Mouse (Mus musculus): ENCODE results near the gene Uggt1.
A peak's percentile ranks its signal among the peaks of the same experiment; 100 is the strongest.

Uggt1 gene

DNA sequence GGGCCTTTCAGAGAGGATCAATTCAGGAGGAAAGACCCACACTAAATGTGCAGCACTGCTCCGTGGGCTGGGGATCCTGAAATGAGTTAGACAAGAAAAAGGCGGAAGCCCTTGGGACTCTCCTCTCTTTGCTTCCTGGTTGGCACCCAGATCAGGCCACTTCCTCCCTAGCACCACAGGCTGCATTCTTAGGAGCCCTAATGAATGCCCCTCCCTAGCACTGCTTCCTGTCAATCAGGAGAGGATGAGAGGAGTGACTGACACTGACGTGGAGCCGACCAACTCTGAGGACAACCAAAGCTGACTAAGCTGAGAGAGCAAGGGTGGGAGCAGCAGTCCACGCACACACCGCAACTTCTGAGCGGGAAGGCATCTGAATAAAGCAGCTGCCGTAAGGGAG, 81.8 kb downstream of the Uggt1 start:
- DNase-seq, result no peak

- no peak for DNase-seq
Observed at GRCm38 (mm10) chr1:36161208-36161607, 83.3 kb downstream of the Uggt1 start.

DNA sequence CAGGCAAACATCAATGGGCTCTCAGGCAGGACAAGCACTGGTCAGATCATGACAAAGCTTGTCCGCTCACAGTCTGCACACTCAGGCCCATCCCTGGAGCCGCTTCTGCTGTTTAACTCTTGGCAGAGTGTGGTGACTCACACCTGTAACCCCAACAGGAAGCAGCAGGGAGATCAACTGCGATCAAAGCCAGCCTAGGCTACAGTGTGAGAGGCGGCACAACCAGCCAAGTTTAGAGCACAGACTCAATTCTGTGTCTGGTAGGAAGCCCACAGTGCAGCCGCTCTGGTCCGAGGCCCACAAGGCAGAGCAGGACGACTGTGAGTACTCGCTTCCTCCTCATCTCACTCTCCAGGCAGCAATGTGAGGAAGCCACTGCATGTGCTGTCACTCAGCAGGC, 84.3 kb downstream of the Uggt1 start:
- DNase-seq, result no peak

GRCm38 (mm10) chr1:36149411-36149810, 95.1 kb downstream of the Uggt1 start:
- peak; percentile 41 to 75 for DNase-seq

DNA sequence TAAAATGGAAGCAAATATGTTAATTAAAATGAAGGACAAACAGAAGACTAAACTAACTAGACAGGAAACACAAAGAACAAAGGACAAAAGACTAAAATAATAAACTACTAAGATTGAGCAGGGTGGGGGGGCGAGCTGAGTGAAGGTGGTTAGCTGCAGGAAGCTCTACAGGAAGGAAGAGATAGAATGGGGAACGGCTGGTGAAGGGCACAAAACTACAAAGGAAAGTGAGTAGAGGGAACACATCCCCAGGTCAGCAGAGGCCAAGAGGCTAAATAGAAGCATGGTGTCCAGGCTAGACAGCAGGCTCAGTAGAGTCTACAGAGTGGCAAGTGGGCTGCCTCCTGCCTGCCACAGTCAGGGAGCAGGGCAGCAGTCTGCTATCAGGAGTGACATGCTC, 95.7 kb downstream of the Uggt1 start:
- no peak for DNase-seq

GRCm38 (mm10) chr1:36145050-36145449, 99.5 kb downstream of the Uggt1 start:
- peak; percentile 42 to 71 for DNase-seq

DNA sequence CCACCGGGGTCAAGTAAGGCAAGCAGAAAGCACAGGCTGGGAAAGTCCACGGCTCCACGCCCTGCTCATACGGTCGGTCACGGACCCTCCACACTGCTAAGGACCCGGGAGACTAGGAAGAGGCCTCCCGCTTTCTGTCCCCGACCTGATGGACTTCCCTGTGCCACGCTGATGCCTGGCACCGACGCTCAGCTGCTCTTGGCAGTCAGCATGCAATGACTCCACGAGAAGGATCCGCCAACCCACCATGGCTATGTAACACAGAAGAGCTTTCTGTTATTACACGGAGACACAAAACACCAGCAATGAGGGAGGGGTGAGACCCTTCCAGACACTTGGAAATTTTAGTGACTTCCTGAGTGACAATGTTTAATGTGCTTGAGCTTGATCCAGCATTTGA, 104.2 kb downstream of the Uggt1 start:
- no peak for DNase-seq

- peak; percentile 76 to 91 for DNase-seq
Observed at GRCm38 (mm10) chr1:36134584-36134983, 109.9 kb downstream of the Uggt1 start.

DNA sequence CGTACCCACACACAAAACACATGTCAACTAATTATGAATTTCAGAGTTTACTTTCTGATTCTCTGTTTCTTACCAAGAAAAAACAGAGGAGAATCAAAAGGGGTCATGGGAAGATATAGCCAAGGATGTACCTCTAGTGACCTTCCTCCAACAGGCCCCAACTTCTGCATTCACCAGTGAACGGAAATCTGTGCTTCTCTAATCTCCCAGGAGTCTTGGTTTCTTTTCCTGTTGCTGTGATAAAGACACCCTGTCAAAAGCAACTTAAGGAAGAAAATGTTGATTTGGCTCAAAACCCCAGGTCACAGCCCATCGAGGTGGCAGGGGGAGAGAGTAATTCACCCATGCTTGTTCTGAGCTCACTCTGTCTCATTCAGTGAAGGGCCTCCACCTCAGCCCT, 110.9 kb downstream of the Uggt1 start:
- no peak for DNase-seq

- no peak for DNase-seq
Observed at GRCm38 (mm10) chr1:36133041-36133440, 111.5 kb downstream of the Uggt1 start.

DNA sequence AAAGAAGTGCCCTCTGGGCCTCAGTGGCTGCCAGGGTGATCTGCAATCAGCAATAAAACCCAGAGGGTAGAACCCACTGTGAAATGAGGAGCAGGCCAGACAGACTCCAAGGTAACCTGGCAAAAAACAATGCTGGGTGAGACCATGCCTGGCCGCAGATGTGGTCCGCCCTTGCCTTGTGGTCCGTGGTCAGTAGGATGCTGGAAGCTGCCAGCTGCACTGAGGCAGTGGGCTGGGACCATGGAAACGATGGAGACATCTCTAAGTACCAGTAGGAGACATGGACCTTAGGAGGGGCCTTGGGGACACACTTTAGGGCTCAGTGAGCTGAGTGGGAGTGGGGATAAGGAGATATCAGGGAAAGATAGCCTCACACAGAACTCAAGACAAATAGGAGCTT, 112.3 kb downstream of the Uggt1 start:
- DNase-seq, result no peak

DNA sequence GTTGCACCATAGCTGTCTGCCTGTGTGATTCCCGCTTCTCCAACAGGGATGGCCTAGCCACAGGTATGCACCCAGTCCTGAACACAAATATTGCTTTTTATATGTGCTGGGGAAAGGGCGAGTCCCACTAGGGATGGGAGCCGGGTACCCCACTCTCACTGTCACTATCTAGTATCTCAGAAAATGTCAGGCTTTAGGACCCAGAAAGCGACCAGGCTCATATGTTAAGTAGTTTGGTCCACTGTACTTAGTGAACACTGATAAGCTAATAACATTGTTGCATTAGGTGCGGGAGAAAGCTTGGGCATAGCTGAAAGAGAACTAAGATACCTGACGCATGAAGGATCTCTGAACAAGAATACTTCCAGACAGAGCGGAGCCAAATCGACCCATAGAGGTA, 112.8 kb downstream of the Uggt1 start:
- no peak for DNase-seq

DNA sequence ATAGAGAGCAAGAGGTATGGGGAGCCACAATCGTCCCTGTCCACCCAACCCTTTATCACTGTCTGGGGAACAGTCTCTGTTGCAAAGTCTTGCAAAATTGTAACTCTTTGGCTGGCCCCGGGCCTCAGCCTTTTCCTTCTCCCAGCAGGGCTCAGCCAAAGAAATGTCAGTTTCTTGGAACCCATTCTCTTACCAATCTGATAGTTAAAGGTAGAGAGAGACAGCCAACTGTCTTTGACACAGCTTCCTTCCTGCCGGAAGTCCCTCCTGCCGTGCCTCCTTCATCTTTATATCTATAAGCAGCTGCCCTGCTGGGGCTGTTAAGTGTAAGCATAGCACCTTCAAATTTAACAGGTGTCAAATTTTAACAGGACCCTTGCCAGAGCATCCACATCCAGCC, 113.4 kb downstream of the Uggt1 start:
- DNase-seq, result no peak

GRCm38 (mm10) chr1:36130307-36131035, 114.0 kb downstream of the Uggt1 start:
- DNase-seq, result no peak

DNA sequence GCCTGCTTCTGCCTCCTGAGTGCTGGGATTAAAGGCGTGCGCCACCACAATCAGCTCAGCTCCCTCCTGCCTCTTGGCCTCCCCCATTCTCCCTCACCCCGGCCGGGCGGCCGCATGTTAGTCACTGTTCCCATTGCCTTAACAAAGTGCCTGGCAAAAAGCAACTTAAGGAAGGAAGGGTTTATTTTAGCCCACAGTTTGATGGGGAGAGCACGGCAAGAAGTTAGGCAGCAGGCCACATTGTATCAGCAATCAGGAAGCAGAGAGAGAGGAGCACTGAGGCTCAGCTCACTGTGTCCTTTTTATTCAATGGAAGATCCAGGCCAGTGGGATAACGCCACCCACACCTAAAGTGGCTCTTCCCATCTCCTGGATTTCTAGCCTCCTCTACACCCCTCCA, 114.6 kb downstream of the Uggt1 start:
- no peak for DNase-seq

DNA sequence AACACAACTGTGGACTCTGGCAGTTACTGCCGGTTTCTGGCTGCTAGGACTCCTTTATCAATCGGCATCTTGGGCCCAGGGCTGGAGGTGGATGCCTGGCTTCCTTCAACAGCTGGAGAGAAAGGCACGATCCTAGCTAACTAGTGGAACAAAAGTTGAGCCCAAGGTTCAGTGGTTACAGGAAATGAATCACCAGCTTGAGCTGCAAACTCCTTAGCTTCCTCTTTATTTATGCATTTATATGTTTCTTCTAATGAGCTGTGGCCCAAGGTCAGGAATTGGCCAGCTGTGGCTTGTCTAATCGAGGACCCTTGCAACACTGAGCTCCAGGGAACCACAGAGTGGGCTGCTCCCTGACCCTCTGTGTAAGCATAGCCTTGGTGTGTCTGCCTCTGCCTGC, 115.4 kb downstream of the Uggt1 start:
- peak; percentile 57 to 68 for DNase-seq

DNA sequence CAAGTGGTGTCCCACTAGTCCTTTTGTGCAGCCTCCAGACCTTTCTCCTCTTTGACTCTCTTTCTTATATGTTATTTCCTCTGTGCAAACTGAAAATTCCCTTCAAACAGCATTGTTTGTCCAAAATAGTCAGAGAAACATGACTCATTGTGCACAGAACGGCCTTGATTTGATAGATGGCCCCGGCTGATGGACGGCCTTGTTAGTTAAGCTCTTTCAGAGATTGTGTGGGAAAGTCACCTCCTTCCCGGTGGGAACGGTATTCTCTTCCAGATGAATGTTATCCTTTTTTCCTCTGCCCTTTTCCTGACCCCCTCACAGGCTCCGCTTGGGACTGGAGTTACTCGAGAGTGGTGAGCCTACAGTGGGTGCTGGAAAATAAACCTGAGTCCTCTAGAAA, 119.4 kb downstream of the Uggt1 start:
- no peak for DNase-seq

DNA sequence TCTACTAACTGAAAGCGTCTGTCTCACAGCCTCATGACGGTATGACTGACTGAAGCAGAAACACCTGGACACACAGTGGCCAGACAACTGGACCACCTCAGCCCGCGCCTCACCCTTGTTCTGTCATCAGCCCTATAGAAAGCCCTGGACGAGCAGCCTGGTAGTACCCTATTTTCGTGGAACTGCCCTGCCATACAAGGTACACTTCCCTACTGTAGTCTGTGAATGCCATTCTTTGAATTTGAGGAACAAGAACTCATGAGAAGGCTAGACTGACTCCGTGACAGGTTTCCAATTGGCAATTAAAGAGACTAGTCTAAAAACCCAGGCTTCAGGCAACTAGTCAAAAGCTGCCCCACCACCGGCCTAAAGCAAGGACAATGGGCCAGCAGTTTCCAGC, 123.3 kb downstream of the Uggt1 start:
- no peak for DNase-seq

DNA sequence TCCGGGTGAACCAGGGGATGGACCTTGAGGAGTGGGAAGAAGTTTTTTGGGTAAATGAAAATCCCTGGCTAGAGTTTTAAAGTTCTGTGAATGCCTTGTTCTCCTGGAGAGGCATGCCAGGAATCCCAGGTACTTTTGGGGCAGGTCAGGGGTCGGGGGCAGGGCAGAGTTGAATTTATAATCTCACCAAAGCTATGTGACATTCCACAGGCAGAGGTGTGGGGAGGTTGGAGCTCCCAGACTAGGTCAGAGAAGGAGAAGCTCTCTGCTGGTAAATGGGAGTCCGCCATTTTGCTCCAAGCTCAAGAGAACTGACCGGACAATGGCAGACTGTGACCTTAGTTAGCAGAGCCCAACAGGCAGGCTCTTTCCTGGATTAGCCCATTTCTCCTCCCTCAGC, 125.1 kb downstream of the Uggt1 start:
- no peak for DNase-seq

GRCm38 (mm10) chr1:36118958-36119357, 125.6 kb downstream of the Uggt1 start:
- DNase-seq, result no peak

GRCm38 (mm10) chr1:36118061-36118685, 126.3 kb downstream of the Uggt1 start:
- no peak for DNase-seq

- DNase-seq, result no peak
Observed at GRCm38 (mm10) chr1:36116488-36116887, 128.0 kb downstream of the Uggt1 start.

DNA sequence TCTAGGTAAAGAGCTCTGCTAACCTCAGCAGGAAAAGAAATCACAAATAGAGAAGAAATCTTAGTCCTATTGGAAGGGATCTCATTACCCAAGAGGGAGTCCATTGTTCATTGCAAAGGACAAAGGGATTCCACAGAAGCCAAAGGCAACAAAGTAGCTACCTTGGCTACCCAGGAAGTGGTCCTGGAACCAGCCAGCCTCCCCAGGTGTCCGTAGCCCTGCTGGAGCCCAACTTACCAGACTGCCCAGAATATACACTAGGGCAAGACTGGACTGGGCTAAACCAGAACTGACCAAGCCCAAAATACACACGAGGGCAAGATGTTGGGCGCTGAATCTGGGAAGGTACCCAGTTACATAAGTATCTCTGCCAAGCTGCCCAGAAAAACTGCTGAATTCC, 129.7 kb downstream of the Uggt1 start:
- no peak for DNase-seq

DNA sequence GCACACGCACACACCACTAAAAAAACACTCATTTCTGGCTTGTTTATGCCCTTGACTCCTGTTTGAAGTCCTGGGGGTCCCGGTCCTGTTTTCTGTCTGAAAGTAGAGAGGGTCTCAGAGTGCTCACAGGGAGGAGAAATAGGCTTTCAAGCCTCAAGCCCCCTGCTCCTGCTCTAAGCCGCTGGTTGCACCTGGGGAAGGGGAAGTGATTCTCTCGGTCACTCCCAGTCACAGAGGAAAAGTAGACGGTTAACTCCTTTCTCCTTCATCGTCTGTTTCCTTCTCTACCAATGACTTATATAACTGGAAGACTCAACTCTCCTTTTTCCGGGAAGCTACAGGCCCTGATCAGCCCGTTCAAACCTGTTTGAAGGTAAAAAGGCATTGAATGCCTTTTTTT, 130.8 kb downstream of the Uggt1 start:
- no peak for DNase-seq

DNA sequence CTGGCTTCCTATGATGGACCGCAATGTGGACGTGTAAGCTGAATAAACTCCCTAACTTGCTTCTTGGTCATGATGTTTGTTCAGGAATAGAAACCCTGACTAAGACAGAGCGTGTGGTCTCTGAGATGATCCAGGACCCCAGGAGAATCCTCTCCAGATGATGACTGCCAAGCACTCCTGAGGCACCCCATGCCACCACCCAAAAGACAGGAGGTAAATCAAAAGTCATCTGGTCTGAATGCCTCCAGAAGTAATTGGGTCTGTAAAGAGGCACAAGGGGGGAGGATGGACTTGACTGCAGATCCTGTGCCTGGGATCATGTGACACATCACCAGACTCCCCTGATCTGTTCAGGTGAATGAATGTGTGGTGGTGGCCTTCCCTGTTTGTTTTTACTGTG, 131.9 kb downstream of the Uggt1 start:
- no peak for DNase-seq
